Mouse (Mus musculus): ENCODE data around the gene Lrrc4b. TPM values are rescaled to one million over a fixed set of nuclear protein-coding genes. Genes with fewer than 3 reads are reported as not detected.

Lrrc4b gene
- polyA plus RNA-seq, 1 experiment = not detected

GRCm38 (mm10) chr7:44437933-44438332, 9.1 kb downstream of the Lrrc4b start:
- no peaks in the 10 kb centered on the region for H3K36me3 ChIP-seq (ENCODE audit: control insufficient read depth, insufficient read depth)
- no peak overlapping the region for H3ac ChIP-seq (ENCODE audit: control insufficient read depth, insufficient read length, low read depth)
- no peaks in the 10 kb centered on the region for H3K79me2 ChIP-seq (ENCODE audit: control insufficient read depth, insufficient read depth)
- H3K27me3 ChIP-seq (ENCODE audit: control insufficient read depth, insufficient read depth, insufficient read length) = peaks cover 44% of the 10 kb centered on the region
- TF ChIP-seq MAX (IDR thresholded peaks at IDR 0.05) (no peak), USF1 (IDR thresholded peaks at IDR 0.05; ENCODE audit: low read depth) (no peak), MYOG (IDR thresholded peaks at IDR 0.05; ENCODE audit: control insufficient read depth, extremely low read depth, insufficient read length) (no peak), FOSL1 (IDR thresholded peaks at IDR 0.05; ENCODE audit: insufficient read depth, low read length, poor library complexity, severe bottlenecking) (no peak), CTCF (IDR thresholded peaks at IDR 0.05; ENCODE audit: control insufficient read depth, insufficient read depth, insufficient read length) (no peak), CEBPB (IDR thresholded peaks at IDR 0.05; ENCODE audit: low read depth) (no peak), MYOD1 (IDR thresholded peaks at IDR 0.05; ENCODE audit: control insufficient read depth, insufficient read length, low read depth) (no peak)
- H3K79me3 ChIP-seq (ENCODE audit: low read depth) = no peaks in the 10 kb centered on the region
- no peak overlapping the region for H3K4me3 ChIP-seq (ENCODE audit: insufficient read depth, poor library complexity, severe bottlenecking)

- no peak for TF ChIP-seq CTCF (IDR thresholded peaks at IDR 0.05; ENCODE audit: control insufficient read depth, insufficient read depth, insufficient read length)
- no peak for TF ChIP-seq MAX (IDR thresholded peaks at IDR 0.05)
- TF ChIP-seq CEBPB (IDR thresholded peaks at IDR 0.05; ENCODE audit: low read depth) = no peak
- no peak for TF ChIP-seq FOSL1 (IDR thresholded peaks at IDR 0.05; ENCODE audit: insufficient read depth, low read length, poor library complexity, severe bottlenecking)
- TF ChIP-seq MYOG (IDR thresholded peaks at IDR 0.05; ENCODE audit: control insufficient read depth, extremely low read depth, insufficient read length) = no peak
- TF ChIP-seq MYOD1 (IDR thresholded peaks at IDR 0.05; ENCODE audit: control insufficient read depth, insufficient read length, low read depth) = no peak
- no peak for TF ChIP-seq USF1 (IDR thresholded peaks at IDR 0.05; ENCODE audit: low read depth)
- no peaks in the 10 kb centered on the region for H3K36me3 ChIP-seq (ENCODE audit: control insufficient read depth, insufficient read depth)
- H3K79me3 ChIP-seq (ENCODE audit: low read depth) = no peaks in the 10 kb centered on the region
- H3K4me3 ChIP-seq (ENCODE audit: insufficient read depth, poor library complexity, severe bottlenecking) = no peak overlapping the region
- H3K27me3 ChIP-seq (ENCODE audit: control insufficient read depth, insufficient read depth, insufficient read length) = peaks cover 61% of the 10 kb centered on the region
- H3ac ChIP-seq (ENCODE audit: control insufficient read depth, insufficient read length, low read depth) = no peak overlapping the region
- H3K79me2 ChIP-seq (ENCODE audit: control insufficient read depth, insufficient read depth) = no peaks in the 10 kb centered on the region
Measured at GRCm38 (mm10) chr7:44439696-44440095, 10.9 kb downstream of the Lrrc4b start.

GRCm38 (mm10) chr7:44440479-44440878, 11.7 kb downstream of the Lrrc4b start:
- TF ChIP-seq FOSL1 (IDR thresholded peaks at IDR 0.05; ENCODE audit: insufficient read depth, low read length, poor library complexity, severe bottlenecking) (no peak), CTCF (IDR thresholded peaks at IDR 0.05; ENCODE audit: control insufficient read depth, insufficient read depth, insufficient read length) (no peak), MYOG (IDR thresholded peaks at IDR 0.05; ENCODE audit: control insufficient read depth, extremely low read depth, insufficient read length) (no peak), USF1 (IDR thresholded peaks at IDR 0.05; ENCODE audit: low read depth) (no peak), MYOD1 (IDR thresholded peaks at IDR 0.05; ENCODE audit: control insufficient read depth, insufficient read length, low read depth) (no peak), CEBPB (IDR thresholded peaks at IDR 0.05; ENCODE audit: low read depth) (no peak), MAX (IDR thresholded peaks at IDR 0.05) (no peak)

GRCm38 (mm10) chr7:44441180-44441579, 12.4 kb downstream of the Lrrc4b start:
- Histone ChIP-seq H3K79me3 (ENCODE audit: low read depth) (no peaks in the 10 kb centered on the region), H3ac (ENCODE audit: control insufficient read depth, insufficient read length, low read depth) (no peak overlapping the region), H3K27me3 (ENCODE audit: control insufficient read depth, insufficient read depth, insufficient read length) (peaks cover 67% of the 10 kb centered on the region), H3K4me3 (ENCODE audit: insufficient read depth, poor library complexity, severe bottlenecking) (no peak overlapping the region), H3K36me3 (ENCODE audit: control insufficient read depth, insufficient read depth) (no peaks in the 10 kb centered on the region), H3K79me2 (ENCODE audit: control insufficient read depth, insufficient read depth) (no peaks in the 10 kb centered on the region)
- TF ChIP-seq USF1 (IDR thresholded peaks at IDR 0.05; ENCODE audit: low read depth) (no peak), MYOD1 (IDR thresholded peaks at IDR 0.05; ENCODE audit: control insufficient read depth, insufficient read length, low read depth) (no peak), MAX (IDR thresholded peaks at IDR 0.05) (no peak), FOSL1 (IDR thresholded peaks at IDR 0.05; ENCODE audit: insufficient read depth, low read length, poor library complexity, severe bottlenecking) (no peak), CTCF (IDR thresholded peaks at IDR 0.05; ENCODE audit: control insufficient read depth, insufficient read depth, insufficient read length) (no peak), CEBPB (IDR thresholded peaks at IDR 0.05; ENCODE audit: low read depth) (no peak), MYOG (IDR thresholded peaks at IDR 0.05; ENCODE audit: control insufficient read depth, extremely low read depth, insufficient read length) (no peak)

More at GRCm38 (mm10) chr7:44440479-44440878, 11.7 kb downstream of the Lrrc4b start:
- no peaks in the 10 kb centered on the region for H3K36me3 ChIP-seq (ENCODE audit: control insufficient read depth, insufficient read depth)
- H3K4me3 ChIP-seq (ENCODE audit: insufficient read depth, poor library complexity, severe bottlenecking) = no peak overlapping the region
- no peaks in the 10 kb centered on the region for H3K79me3 ChIP-seq (ENCODE audit: low read depth)
- no peaks in the 10 kb centered on the region for H3K79me2 ChIP-seq (ENCODE audit: control insufficient read depth, insufficient read depth)
- H3K27me3 ChIP-seq (ENCODE audit: control insufficient read depth, insufficient read depth, insufficient read length) = peaks cover 64% of the 10 kb centered on the region
- no peak overlapping the region for H3ac ChIP-seq (ENCODE audit: control insufficient read depth, insufficient read length, low read depth)

GRCm38 (mm10) chr7:44441648-44442109, 12.9 kb downstream of the Lrrc4b start:
- Histone ChIP-seq H3K79me2 (ENCODE audit: control insufficient read depth, insufficient read depth) (no peaks in the 10 kb centered on the region), H3K27me3 (ENCODE audit: control insufficient read depth, insufficient read depth, insufficient read length) (peaks cover 71% of the 10 kb centered on the region), H3K4me3 (ENCODE audit: insufficient read depth, poor library complexity, severe bottlenecking) (no peak overlapping the region), H3K79me3 (ENCODE audit: low read depth) (no peaks in the 10 kb centered on the region), H3K36me3 (ENCODE audit: control insufficient read depth, insufficient read depth) (no peaks in the 10 kb centered on the region), H3ac (ENCODE audit: control insufficient read depth, insufficient read length, low read depth) (no peak overlapping the region)
- TF ChIP-seq CEBPB (IDR thresholded peaks at IDR 0.05; ENCODE audit: low read depth) (no peak), FOSL1 (IDR thresholded peaks at IDR 0.05; ENCODE audit: insufficient read depth, low read length, poor library complexity, severe bottlenecking) (no peak), MAX (IDR thresholded peaks at IDR 0.05) (no peak), CTCF (IDR thresholded peaks at IDR 0.05; ENCODE audit: control insufficient read depth, insufficient read depth, insufficient read length) (no peak)

GRCm38 (mm10) chr7:44442407-44442821, 13.6 kb downstream of the Lrrc4b start:
- H3K79me3 ChIP-seq (ENCODE audit: low read depth) = no peaks in the 10 kb centered on the region
- no peak for TF ChIP-seq MYOD1 (IDR thresholded peaks at IDR 0.05; ENCODE audit: control insufficient read depth, insufficient read length, low read depth)
- TF ChIP-seq MYOG (IDR thresholded peaks at IDR 0.05; ENCODE audit: control insufficient read depth, extremely low read depth, insufficient read length) = no peak
- no peak for TF ChIP-seq FOSL1 (IDR thresholded peaks at IDR 0.05; ENCODE audit: insufficient read depth, low read length, poor library complexity, severe bottlenecking)
- TF ChIP-seq CEBPB (IDR thresholded peaks at IDR 0.05; ENCODE audit: low read depth) = no peak
- no peaks in the 10 kb centered on the region for H3K79me2 ChIP-seq (ENCODE audit: control insufficient read depth, insufficient read depth)
- H3ac ChIP-seq (ENCODE audit: control insufficient read depth, insufficient read length, low read depth) = no peak overlapping the region
- no peak overlapping the region for H3K4me3 ChIP-seq (ENCODE audit: insufficient read depth, poor library complexity, severe bottlenecking)
- H3K27me3 ChIP-seq (ENCODE audit: control insufficient read depth, insufficient read depth, insufficient read length) = peaks cover 71% of the 10 kb centered on the region
- H3K36me3 ChIP-seq (ENCODE audit: control insufficient read depth, insufficient read depth) = no peaks in the 10 kb centered on the region
